Mouse (Mus musculus): Measurements from ENCODE around the gene Gm128. TPM values are rescaled to one million over a fixed set of nuclear protein-coding genes. Genes with fewer than 3 reads are reported as not detected.
A peak's percentile ranks its signal among the peaks of the same experiment; 100 is the strongest.

The Gm128 gene
- polyA plus RNA-seq (2012; ENCODE audit: insufficient read depth, low replicate concordance) = 1.7 and 3.7 TPM in 2 replicates

DNA sequence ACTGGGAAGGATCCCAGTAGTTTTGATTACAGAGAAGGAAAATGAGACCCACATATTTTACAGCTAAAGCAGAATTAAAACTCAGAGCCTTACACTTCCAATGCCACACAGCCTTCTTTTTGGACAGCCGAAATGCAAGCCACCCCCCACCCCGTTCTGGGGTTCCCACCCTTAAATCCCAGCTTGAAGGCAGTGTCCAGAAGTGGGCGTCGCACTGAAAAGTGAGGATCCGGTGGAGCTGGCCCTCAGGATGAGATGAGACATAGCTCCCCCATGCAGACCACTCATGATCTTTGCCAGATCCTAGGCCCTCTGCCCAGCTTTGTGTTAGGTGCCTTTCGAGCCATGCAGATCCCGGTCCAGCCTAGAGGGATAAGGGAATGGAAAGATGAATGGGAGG, at the start of gene Gm128:
TSS of gene Gm128 (minus strand) at position 101 of the 400 bp plus-strand sequence.
- Histone ChIP-seq H3K9me3 (no peaks in the 10 kb centered on the region), H3K36me3 (replicated peaks; ENCODE audit: low read length) (peaks cover 95% of the 10 kb centered on the region), H3K27me3 (replicated peaks) (no peaks in the 10 kb centered on the region), H3K4me3 (replicated peaks) (no peak within 1 kb of the TSS), H3K4me1 (peaks cover 65% of the 10 kb centered on the region)
- TF ChIP-seq FLI1 (IDR thresholded peaks at IDR 0.05; ENCODE audit: low read length) (no peak), GATA1 (IDR thresholded peaks at IDR 0.05; ENCODE audit: borderline replicate concordance, low read length) (no peak)

DNA sequence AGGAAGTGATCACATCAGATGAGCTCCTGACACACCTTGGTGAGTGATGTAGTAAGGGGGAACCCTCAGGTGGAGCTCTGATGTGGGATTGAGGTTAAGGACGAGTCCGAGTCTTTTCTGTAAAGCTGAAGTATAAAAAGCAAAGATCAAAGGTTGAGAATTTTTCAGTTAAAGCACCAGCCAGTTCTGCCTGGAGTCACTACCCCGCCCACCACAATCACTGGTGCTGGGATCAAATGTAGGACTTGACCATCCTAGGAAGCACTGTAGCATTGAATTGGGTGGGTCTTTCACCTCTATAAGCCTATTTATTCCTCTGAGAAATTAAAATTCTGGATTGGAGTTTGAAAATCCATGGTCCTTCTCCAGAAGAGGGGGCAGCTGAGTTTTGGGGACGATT, 49.6 kb upstream of the Gm128 start:
- Histone ChIP-seq H3K4me3 (replicated peaks) (peak overlapping the region; percentile 30), H3K27me3 (replicated peaks) (no peaks in the 10 kb centered on the region), H3K4me1 (peaks cover 99% of the 10 kb centered on the region), H3K9me3 (no peaks in the 10 kb centered on the region), H3K36me3 (replicated peaks; ENCODE audit: low read length) (peaks cover 97% of the 10 kb centered on the region)
- no peak for TF ChIP-seq FLI1 (IDR thresholded peaks at IDR 0.05; ENCODE audit: low read length)
- TF ChIP-seq GATA1 (IDR thresholded peaks at IDR 0.05; ENCODE audit: borderline replicate concordance, low read length) = no peak

DNA sequence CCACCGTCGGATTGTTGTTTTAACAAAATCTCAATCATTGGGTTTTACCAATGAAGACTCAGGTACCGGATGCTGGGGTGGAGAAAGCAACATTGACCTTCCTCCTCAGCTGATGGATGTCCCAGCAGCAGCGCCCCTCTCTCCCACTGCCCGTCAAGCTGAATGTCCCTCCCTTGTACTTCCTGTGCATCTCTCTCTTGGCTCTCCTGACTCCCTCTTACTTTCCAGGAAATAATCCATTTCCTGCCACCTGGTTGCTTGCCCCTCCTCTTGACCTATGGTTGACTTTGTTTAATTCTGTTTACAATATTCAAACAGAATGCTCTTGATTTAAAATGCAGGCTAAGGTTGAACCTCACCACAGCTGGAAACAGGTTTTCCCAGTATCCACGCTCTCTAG, 48.8 kb upstream of the Gm128 start:
- Histone ChIP-seq H3K9me3 (no peaks in the 10 kb centered on the region), H3K4me3 (replicated peaks) (peak overlapping the region; percentile 60), H3K4me1 (peaks cover 99% of the 10 kb centered on the region), H3K27me3 (replicated peaks) (no peaks in the 10 kb centered on the region), H3K36me3 (replicated peaks; ENCODE audit: low read length) (peaks cover 97% of the 10 kb centered on the region)
- TF ChIP-seq FLI1 (IDR thresholded peaks at IDR 0.05; ENCODE audit: low read length) (no peak), GATA1 (IDR thresholded peaks at IDR 0.05; ENCODE audit: borderline replicate concordance, low read length) (no peak)

DNA sequence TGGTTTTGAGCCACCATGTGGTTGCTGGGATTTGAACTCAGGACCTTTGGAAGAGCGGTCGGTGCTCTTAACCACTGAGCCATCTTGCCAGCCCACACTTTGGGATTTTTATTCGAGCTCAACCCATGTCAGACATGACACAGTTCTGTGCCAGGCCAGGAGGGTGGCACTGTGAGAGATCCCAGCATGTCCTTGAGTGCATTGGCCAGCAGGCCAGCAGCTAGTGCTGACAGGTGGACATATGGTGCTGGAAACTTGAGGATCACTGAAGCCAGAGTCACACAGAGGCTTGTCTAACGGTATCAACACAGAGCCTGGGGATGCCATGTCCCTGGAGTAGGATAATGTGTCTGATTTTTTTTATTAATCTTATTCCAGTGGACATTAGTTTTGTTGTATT, 48.0 kb upstream of the Gm128 start:
- peaks cover 97% of the 10 kb centered on the region for H3K36me3 ChIP-seq (replicated peaks; ENCODE audit: low read length)
- H3K4me3 ChIP-seq (replicated peaks) = peak overlapping the region; percentile 80
- H3K9me3 ChIP-seq = no peaks in the 10 kb centered on the region
- H3K27me3 ChIP-seq (replicated peaks) = no peaks in the 10 kb centered on the region
- H3K4me1 ChIP-seq = peaks cover 99% of the 10 kb centered on the region
- TF ChIP-seq FLI1 (IDR thresholded peaks at IDR 0.05; ENCODE audit: low read length) = no peak
- no peak for TF ChIP-seq GATA1 (IDR thresholded peaks at IDR 0.05; ENCODE audit: borderline replicate concordance, low read length)

DNA sequence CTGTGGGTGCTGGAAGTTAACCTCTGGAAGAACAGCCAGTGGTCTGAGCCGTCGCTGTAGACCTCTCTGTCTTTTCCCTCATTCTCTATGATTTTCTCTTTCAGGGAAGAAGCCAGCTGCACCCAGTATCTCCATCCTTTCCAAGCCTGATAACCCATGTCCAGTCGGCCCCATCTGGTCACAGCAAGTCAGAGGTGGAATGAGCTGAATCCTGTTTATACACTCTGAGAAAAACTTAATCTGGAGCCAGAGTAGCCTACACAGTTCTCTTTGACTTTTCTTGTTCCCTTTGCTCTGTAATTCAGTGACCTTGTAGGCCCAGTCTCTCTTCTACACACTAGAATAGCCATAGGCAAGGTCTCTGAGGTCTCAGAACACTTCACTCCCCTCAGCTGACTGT, 46.1 kb upstream of the Gm128 start:
- H3K27me3 ChIP-seq (replicated peaks) = no peaks in the 10 kb centered on the region
- H3K4me3 ChIP-seq (replicated peaks) = peak overlapping the region; percentile 19
- peaks cover 85% of the 10 kb centered on the region for H3K4me1 ChIP-seq
- H3K9me3 ChIP-seq = no peaks in the 10 kb centered on the region
- peaks cover 88% of the 10 kb centered on the region for H3K36me3 ChIP-seq (replicated peaks; ENCODE audit: low read length)
- TF ChIP-seq FLI1 (IDR thresholded peaks at IDR 0.05; ENCODE audit: low read length) = no peak
- no peak for TF ChIP-seq GATA1 (IDR thresholded peaks at IDR 0.05; ENCODE audit: borderline replicate concordance, low read length)

DNA sequence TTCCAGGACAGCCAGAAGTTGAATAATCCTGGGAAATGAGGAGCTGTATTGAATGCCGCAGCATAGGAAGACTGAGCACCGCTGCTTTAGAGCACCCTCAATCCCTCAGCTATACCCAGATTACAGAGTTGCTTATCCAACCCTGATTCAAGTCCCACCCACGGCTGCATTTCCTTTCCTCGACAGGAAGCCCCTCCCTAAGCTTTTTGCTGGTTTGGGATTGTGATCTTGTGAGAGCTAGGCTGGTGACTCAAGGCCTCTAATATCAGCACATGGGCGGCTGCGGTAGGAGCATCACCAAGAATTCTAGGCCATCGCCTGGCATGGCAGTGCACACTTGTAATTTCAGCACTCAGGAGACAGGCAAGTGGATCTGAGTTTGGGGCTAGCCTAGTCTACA, 45.1 kb upstream of the Gm128 start:
- Histone ChIP-seq H3K4me1 (peaks cover 75% of the 10 kb centered on the region), H3K36me3 (replicated peaks; ENCODE audit: low read length) (peaks cover 78% of the 10 kb centered on the region)

DNA sequence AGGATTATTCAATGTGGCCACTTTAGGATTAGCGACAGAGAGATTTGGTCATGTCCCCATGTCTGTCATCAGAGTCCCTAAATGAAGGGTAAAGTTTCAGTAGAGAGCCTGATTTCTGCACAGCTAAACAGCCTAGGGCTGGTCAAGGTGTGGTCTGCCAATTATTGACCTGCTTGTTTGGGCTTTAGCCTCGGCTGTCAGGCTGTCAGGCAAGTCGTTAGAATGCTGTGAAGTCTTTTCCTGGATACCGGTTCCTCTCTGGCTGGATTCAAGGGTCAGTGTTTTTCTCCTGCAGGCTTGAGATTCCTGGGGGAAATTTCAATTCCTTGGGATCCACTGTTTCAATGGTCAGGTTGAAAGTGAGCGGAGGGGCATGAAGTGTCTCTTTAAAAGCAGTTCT, 44.6 kb upstream of the Gm128 start:
- Histone ChIP-seq H3K9me3 (no peaks in the 10 kb centered on the region), H3K36me3 (replicated peaks; ENCODE audit: low read length) (peaks cover 73% of the 10 kb centered on the region), H3K27me3 (replicated peaks) (no peaks in the 10 kb centered on the region), H3K4me1 (peaks cover 70% of the 10 kb centered on the region), H3K4me3 (replicated peaks) (peak overlapping the region; percentile 99)
- TF ChIP-seq GATA1 (IDR thresholded peaks at IDR 0.05; ENCODE audit: borderline replicate concordance, low read length) (no peak), FLI1 (IDR thresholded peaks at IDR 0.05; ENCODE audit: low read length) (no peak)

More for the DNA sequence above, 45.1 kb upstream of the Gm128 start:
- TF ChIP-seq GATA1 (IDR thresholded peaks at IDR 0.05; ENCODE audit: borderline replicate concordance, low read length) (no peak), FLI1 (IDR thresholded peaks at IDR 0.05; ENCODE audit: low read length) (no peak)
- Histone ChIP-seq H3K27me3 (replicated peaks) (no peaks in the 10 kb centered on the region), H3K9me3 (no peaks in the 10 kb centered on the region), H3K4me3 (replicated peaks) (peak overlapping the region; percentile 99)

DNA sequence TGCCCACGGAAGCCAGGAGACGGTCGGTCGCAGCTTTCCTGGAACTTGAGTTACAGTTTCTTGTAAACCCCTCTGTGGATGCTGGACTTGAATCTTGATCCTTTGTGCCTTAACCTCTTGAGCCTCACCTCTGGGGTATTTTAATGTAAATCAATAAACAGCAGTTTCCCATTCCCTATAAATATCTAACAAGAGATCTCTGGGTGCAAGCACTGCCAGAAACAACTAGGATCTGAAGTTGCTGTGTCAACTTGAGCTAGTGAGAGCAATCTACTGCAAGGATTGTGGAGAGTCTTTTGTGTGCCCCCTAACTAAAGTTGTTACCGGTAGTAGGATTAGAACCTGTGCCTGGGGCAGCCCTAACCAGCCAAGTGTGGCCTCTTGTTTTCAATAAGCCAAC, 44.0 kb upstream of the Gm128 start:
- H3K4me1 ChIP-seq = peaks cover 64% of the 10 kb centered on the region
- H3K27me3 ChIP-seq (replicated peaks) = no peaks in the 10 kb centered on the region
- H3K4me3 ChIP-seq (replicated peaks) = peak overlapping the region; percentile 99
- H3K36me3 ChIP-seq (replicated peaks; ENCODE audit: low read length) = peaks cover 66% of the 10 kb centered on the region
- no peaks in the 10 kb centered on the region for H3K9me3 ChIP-seq
- TF ChIP-seq GATA1 (IDR thresholded peaks at IDR 0.05; ENCODE audit: borderline replicate concordance, low read length) (no peak), FLI1 (IDR thresholded peaks at IDR 0.05; ENCODE audit: low read length) (no peak)

DNA sequence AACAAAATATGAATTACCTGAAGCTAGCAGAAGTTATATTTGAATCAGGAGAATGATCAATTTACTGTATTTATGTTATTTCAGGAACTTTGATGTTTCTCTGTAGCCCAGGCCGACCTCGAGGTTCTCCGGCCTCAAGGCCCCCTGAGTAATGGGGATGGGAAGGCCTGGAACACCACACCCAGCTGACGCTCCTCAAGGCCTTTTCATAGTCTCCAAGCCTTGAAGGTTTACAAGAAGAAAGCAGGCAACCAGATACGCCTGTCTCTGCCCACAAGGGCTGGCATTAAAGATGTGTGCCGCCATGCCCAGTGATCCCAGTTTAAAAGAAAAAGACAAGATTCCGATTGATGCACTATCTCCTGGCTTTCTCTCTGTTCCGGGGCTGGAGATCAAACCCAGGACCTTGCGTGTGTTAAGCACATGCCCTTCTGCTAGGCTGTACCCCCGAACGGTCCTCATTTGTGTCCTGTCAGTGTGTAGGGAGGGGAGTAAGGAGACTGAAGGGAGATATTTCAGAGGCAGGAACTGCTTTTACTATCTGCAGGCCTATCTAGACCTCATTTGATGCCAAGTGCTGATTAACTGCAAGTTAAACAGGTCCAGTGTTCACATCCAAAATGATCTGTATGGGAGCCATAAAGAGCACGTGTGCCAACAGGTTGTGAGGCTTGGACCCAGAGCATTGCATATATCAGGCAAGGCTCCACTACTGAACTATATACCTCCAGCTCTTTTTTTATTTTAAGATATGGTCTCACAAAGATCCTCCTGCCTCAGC, 43.3 kb upstream of the Gm128 start:
- Histone ChIP-seq H3K4me3 (replicated peaks) (peak overlapping the region; percentile 99), H3K36me3 (replicated peaks; ENCODE audit: low read length) (peaks cover 62% of the 10 kb centered on the region), H3K4me1 (peaks cover 60% of the 10 kb centered on the region), H3K9me3 (no peaks in the 10 kb centered on the region), H3K27me3 (replicated peaks) (no peaks in the 10 kb centered on the region)
- TF ChIP-seq GATA1 (IDR thresholded peaks at IDR 0.05; ENCODE audit: borderline replicate concordance, low read length) = no peak
- TF ChIP-seq FLI1 (IDR thresholded peaks at IDR 0.05; ENCODE audit: low read length) = no peak

DNA sequence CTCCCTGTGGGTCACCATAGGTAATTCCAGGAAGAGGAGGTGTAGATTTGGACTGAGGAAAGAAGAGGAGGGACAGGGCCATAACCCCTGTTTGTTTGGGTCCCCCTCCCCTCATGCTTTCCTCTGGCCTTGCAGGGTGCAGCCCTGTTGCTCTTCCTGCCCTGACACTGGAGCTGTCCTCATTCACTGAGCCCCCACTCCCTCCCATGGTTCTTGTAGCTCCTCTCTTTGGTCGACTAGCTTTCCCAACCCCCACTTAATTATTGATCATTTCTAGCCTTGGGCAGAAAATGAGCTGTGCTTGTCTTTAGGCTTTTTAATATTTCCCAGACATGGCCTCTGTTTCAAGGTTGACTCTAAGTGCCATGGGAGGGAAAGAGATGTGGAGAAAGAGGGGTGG, 42.7 kb upstream of the Gm128 start:
- no peaks in the 10 kb centered on the region for H3K9me3 ChIP-seq
- H3K36me3 ChIP-seq (replicated peaks; ENCODE audit: low read length) = peaks cover 61% of the 10 kb centered on the region
- no peak for TF ChIP-seq FLI1 (IDR thresholded peaks at IDR 0.05; ENCODE audit: low read length)
- TF ChIP-seq GATA1 (IDR thresholded peaks at IDR 0.05; ENCODE audit: borderline replicate concordance, low read length) = no peak
- no peaks in the 10 kb centered on the region for H3K27me3 ChIP-seq (replicated peaks)
- H3K4me1 ChIP-seq = peaks cover 61% of the 10 kb centered on the region
- peak overlapping the region; percentile 99 for H3K4me3 ChIP-seq (replicated peaks)
